Mouse (Mus musculus): ENCODE results near the gene Olfr836.
"Not testable (repeated sequence)": the region's sequence is repeated elsewhere in the genome, so short reads cannot be mapped to it uniquely, and the experiment has no call there.

Olfr836 gene

GRCm38 (mm10) chr9:19120082-19120481, at the start of gene Olfr836:
Olfr836 (plus strand) TSS chr9:19120382.
- in situ Hi-C loops (cut with MboI; ENCODE audit: unreplicated experiment in 2 of 2), result no loop called here

GRCm38 (mm10) chr9:19084986-19085385, 35.2 kb upstream of the Olfr836 start:
- in situ Hi-C loops (cut with MboI; ENCODE audit: unreplicated experiment in 2 of 2), result no loop called here

- in situ Hi-C loops (cut with MboI; ENCODE audit: unreplicated experiment in 2 of 2), result not testable (repeated sequence)
Measured at GRCm38 (mm10) chr9:19092889-19093753, 27.1 kb upstream of the Olfr836 start.

GRCm38 (mm10) chr9:19097286-19097685, 22.9 kb upstream of the Olfr836 start:
- in situ Hi-C loops (cut with MboI; ENCODE audit: unreplicated experiment in 2 of 2), result no loop called here

- in situ Hi-C loops (cut with MboI; ENCODE audit: unreplicated experiment in 2 of 2), result no loop called here
Measured at GRCm38 (mm10) chr9:19136017-19136416, 15.8 kb downstream of the Olfr836 start, which contains the start of gene Olfr837. Olfr837 (plus strand) TSS chr9:19136317.

All from v-Abl transformed pro-B cells (cell line).